Mouse (Mus musculus): ENCODE measurements around the gene Kremen2. TPM values are rescaled to one million over a fixed set of nuclear protein-coding genes. Genes with fewer than 3 reads are reported as not detected.

Gene Kremen2
- polyA plus RNA-seq, 1 experiment from 2014 or later = 0.33 TPM

DNA sequence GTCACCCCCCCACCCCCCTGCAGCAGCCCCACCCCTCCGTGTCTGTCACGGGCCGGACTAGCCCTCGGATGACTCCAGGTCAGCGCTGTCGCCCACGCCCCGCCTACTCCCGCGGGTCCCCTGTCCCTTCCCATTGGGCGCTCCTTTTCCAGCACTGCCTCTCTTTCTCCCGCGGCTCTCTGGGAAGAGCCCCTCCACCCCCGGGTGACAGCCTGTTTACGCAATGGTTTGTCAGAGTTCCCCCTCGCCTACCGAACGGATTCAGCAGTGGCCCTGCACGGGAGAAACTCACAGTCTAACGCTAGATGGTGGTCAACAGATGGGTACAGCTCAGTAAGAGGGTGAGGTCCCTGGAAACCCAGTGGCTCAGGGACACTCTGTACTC, 18.9 kb downstream of the Kremen2 start:
- H3K27me3 ChIP-seq (replicated peaks) = no peaks in the 10 kb centered on the region
- peak overlapping the region; percentile 91 for H3K27ac ChIP-seq (ENCODE audit: poor library complexity, severe bottlenecking)
- no peaks in the 10 kb centered on the region for H3K9me3 ChIP-seq (replicated peaks)
- peak overlapping the region; percentile 72 for H3K4me2 ChIP-seq
- peak overlapping the region; percentile 89 for H3K4me3 ChIP-seq
- peaks cover 8% of the 10 kb centered on the region for H3K4me1 ChIP-seq (replicated peaks)
- ATAC-seq (ENCODE audit: insufficient number of reproducible peaks, low FRiP score) = peak; percentile 93
- no peaks in the 10 kb centered on the region for H3K36me3 ChIP-seq
- H3K9ac ChIP-seq = peak overlapping the region; percentile 87
- under 1% methylated on average over 19 of the region's 20 CpGs for WGBS

DNA sequence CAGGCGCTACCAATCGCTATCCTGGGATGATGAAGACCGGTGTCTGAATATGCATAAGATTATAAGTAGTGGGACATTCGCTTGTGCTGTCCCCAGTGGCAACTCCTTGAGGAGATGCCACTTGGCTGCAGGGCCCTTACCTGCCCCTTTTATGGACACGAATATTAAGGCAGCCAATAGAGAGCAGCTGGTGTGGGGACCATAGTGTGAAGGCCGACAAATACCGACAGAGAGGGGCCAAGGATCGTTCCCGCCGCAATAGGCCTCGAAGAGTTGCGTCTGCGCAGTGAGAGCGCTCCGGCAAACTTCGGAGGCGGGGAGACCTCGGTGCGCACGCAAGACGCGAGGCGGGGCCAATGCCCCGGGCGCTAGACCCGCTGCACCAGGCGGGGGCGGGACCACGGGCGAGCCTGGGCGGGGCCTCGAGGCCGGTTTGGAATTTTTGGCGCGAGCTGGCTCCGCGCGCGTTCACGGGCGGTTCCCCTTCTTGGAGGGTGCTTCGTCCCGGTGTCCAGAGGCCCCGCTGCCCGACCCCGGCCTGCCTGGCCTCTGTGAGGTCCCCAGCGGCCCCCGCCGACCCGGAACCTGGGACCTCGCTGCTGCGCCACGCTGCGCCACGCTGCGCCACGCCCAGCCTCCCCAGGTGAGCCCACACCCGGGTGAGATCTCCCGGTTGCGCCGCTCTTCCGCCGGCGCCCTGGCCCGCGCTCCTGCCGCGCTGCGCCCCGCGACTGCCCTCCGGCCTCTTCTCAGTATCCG, 19.5 kb downstream of the Kremen2 start, which contains the start of gene Pkmyt1:
Gene Pkmyt1, plus strand, starts transcription at position 338 of the 759 bp plus-strand sequence.
- H3K4me3 ChIP-seq = peak within 1 kb of the TSS; percentile 89
- ATAC-seq (ENCODE audit: insufficient number of reproducible peaks, low FRiP score) = peak; percentile 95
- no peaks in the 10 kb centered on the region for H3K9me3 ChIP-seq (replicated peaks)
- peak within 1 kb of the TSS; percentile 87 for H3K9ac ChIP-seq
- peaks cover 3% of the 10 kb centered on the region; the same call in 1 of the 2 replicates for H3K27me3 ChIP-seq (replicated peaks)
- H3K4me1 ChIP-seq (replicated peaks) = peaks cover 8% of the 10 kb centered on the region
- no peaks in the 10 kb centered on the region for H3K36me3 ChIP-seq
- 2% methylated on average over 72 of the region's 73 CpGs for WGBS
- H3K27ac ChIP-seq (ENCODE audit: poor library complexity, severe bottlenecking) = peak within 1 kb of the TSS; percentile 91
- H3K4me2 ChIP-seq = peak within 1 kb of the TSS; percentile 72

DNA sequence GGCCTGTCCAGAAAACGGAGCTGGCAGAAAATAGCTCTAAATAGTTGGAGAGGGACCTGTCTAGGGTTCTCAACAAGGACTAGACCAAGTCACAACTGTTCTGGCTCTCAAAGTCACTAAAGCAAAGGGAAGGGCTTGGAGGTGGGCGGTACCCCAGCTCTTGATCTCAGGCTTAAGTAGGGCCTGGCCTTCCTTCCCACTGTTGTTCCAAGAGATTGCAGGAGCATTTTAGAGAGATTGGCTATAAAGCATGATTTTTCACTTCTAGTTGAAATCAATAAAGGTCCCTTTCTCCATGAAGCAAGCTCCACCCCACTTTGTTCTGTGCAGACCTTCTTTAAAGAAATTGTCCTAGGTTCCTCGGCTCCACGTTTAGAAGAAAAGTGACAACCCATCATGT, 20.2 kb downstream of the Kremen2 start:
- H3K9me3 ChIP-seq (replicated peaks) = no peaks in the 10 kb centered on the region
- H3K4me2 ChIP-seq = peak overlapping the region; percentile 72
- WGBS = 56% methylated on average over 4 of the region's 4 CpGs

DNA sequence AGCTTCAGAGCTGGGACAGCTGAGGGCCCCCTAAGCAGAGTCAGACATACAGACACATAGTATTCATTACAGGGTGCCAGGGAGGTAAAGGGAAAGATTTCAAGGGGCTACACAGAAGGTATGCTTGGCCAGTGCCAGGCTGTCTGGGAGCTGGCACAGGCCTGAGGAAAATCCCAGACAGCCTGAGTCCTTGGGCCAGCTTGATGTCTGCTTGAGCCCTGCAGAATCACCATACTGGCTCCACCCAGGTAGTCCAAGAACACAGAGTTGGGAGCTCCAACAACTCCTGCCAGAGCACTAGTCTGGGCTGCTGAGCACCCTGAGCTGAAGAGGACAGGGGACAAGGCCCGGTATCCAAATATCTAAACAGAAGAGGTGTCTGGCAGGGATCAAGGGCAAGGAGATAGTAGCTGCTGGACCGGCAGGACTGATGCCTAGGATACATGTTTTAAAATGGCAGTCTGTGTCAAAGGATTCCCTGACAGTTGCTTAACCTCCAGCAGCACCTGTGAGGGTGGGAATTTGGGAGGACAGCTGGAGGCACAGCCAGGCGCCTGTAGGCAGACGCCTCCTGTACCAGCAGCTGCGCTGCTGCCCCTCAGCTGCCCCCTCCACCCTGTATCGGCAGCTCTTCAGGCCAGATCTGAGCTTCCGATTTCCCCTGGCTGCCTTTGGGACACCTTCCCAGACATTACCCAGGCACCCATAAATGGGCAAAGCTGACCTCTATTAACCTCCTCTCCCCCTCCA, 23.1 kb downstream of the Kremen2 start, which contains the start of gene 1520401A03Rik:
Gene 1520401A03Rik, minus strand, starts transcription at position 408 of the 750 bp plus-strand sequence.
- H3K4me3 ChIP-seq = no peak within 1 kb of the TSS
- WGBS = 50% methylated on average over 7 of the region's 7 CpGs
- no peak within 1 kb of the TSS for H3K9ac ChIP-seq

More for the DNA sequence above, 20.2 kb downstream of the Kremen2 start:
- H3K4me1 ChIP-seq (replicated peaks) = peaks cover 8% of the 10 kb centered on the region
- peak overlapping the region; percentile 71 for H3K9ac ChIP-seq
- no peaks in the 10 kb centered on the region for H3K36me3 ChIP-seq
- H3K27ac ChIP-seq (ENCODE audit: poor library complexity, severe bottlenecking) = peak overlapping the region; percentile 91; the same call in 1 of the 2 replicates
- peak overlapping the region; percentile 89 for H3K4me3 ChIP-seq
- no peak for ATAC-seq (ENCODE audit: insufficient number of reproducible peaks, low FRiP score)
- H3K27me3 ChIP-seq (replicated peaks) = peaks cover 10% of the 10 kb centered on the region

DNA sequence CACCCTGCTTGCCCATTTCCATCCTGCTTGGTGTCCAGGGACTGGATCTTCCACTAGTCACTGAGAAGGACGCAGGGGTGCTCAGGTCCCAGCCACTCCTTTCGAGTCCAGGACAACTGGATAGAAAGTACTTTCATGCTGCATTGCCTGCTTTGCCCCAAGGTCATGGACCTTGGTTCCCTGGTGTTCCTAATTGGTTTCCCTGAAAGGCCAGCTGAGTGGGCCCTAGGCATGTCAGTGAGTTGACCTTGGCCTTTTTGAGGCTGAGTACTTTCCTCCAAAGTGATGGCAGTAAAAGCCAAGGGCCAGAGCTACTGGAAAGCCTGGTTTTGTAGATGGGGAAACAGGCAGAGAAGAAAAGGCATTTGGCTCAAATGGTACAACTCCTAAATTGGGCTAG, 23.7 kb downstream of the Kremen2 start:
- Histone ChIP-seq H3K9me3 (replicated peaks) (no peaks in the 10 kb centered on the region), H3K9ac (no peak overlapping the region), H3K4me3 (no peak overlapping the region), H3K27ac (ENCODE audit: poor library complexity, severe bottlenecking) (no peak overlapping the region), H3K4me2 (no peak overlapping the region), H3K4me1 (replicated peaks) (peaks cover 5% of the 10 kb centered on the region), H3K27me3 (replicated peaks) (peaks cover 32% of the 10 kb centered on the region), H3K36me3 (no peaks in the 10 kb centered on the region)
- 81% methylated on average over 2 of the region's 2 CpGs for WGBS
- ATAC-seq (ENCODE audit: insufficient number of reproducible peaks, low FRiP score) = no peak

More for the DNA sequence above, 23.1 kb downstream of the Kremen2 start, which contains the start of gene 1520401A03Rik:
- Histone ChIP-seq H3K4me1 (replicated peaks) (peaks cover 8% of the 10 kb centered on the region), H3K4me2 (no peak within 1 kb of the TSS), H3K36me3 (no peaks in the 10 kb centered on the region), H3K27ac (ENCODE audit: poor library complexity, severe bottlenecking) (no peak within 1 kb of the TSS), H3K9me3 (replicated peaks) (no peaks in the 10 kb centered on the region), H3K27me3 (replicated peaks) (peaks cover 32% of the 10 kb centered on the region)
- no peak for ATAC-seq (ENCODE audit: insufficient number of reproducible peaks, low FRiP score)

DNA sequence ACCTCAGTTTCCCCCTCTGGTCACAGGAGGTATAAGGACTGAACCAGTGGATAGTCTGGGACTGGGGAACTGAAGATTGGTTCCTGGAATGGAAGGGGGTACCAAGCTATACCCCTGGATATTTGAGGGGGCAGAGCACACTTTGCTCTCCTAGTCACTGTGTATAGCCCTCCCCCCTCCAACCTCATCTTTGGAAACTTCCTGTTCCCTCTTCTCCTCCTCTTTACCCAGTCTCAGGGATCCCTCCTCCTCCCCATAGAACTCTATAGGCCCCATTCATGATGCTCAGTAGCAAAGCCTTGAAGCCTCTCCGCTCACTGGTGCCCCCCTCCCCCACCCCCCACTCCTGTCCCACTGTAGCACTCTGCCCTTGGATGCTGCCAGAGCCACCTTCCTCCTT, 26.2 kb downstream of the Kremen2 start:
- Histone ChIP-seq H3K27me3 (replicated peaks) (peaks cover 34% of the 10 kb centered on the region), H3K27ac (ENCODE audit: poor library complexity, severe bottlenecking) (no peak overlapping the region), H3K4me1 (replicated peaks) (no peaks in the 10 kb centered on the region), H3K36me3 (no peaks in the 10 kb centered on the region), H3K9me3 (replicated peaks) (no peaks in the 10 kb centered on the region), H3K4me3 (no peak overlapping the region), H3K4me2 (no peak overlapping the region), H3K9ac (no peak overlapping the region)
- no peak for ATAC-seq (ENCODE audit: insufficient number of reproducible peaks, low FRiP score)
- 37% methylated on average over 1 of the region's 1 CpGs for WGBS

DNA sequence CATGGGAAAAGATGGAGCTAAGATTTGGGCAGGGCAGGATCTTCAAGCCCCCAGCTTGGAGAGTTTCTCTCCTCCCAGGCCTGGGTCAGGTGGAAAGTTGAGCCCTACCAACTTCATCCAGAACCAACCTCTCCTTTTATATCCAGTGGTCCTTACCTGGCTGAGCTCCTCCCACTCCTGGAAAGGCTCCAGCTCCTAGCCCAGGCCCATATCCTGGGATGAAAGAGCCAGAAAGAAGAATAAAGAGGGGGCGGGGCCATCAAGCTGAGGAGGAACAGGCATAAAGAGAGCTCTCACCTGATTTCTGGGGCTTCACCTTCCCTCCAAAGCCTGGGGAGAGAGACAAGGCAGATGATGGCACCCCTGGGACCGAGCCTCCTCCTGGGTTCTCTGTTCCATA, 28.6 kb downstream of the Kremen2 start:
- ATAC-seq (ENCODE audit: insufficient number of reproducible peaks, low FRiP score) = no peak
- Histone ChIP-seq H3K4me1 (replicated peaks) (no peaks in the 10 kb centered on the region), H3K27me3 (replicated peaks) (peaks cover 38% of the 10 kb centered on the region), H3K9ac (no peak overlapping the region), H3K4me3 (no peak overlapping the region), H3K4me2 (no peak overlapping the region), H3K36me3 (no peaks in the 10 kb centered on the region), H3K9me3 (replicated peaks) (no peaks in the 10 kb centered on the region), H3K27ac (ENCODE audit: poor library complexity, severe bottlenecking) (no peak overlapping the region)
- 58% methylated on average over 2 of the region's 2 CpGs for whole genome bisulfite sequencing

DNA sequence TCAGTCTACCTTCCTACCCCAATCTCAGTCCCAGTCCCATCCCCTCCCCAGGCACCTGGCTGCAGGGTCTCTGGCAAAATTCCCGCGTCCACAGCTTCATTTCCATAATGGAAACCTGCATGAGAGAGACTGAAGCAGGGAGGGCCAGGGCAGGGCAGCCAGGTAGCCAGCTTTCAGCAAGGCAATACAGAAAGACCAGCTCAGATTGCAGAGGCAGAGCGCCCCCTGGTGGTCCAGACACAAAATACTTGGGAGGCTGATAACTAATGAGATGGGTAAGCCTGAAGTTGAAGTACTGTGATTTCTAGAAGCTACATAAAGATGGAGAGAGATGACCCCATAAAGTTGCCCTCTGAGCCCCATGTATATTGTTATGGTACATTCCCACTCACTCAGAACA, 39.4 kb downstream of the Kremen2 start:
- Histone ChIP-seq H3K9ac (no peak overlapping the region), H3K4me2 (no peak overlapping the region), H3K4me1 (replicated peaks) (no peaks in the 10 kb centered on the region), H3K27me3 (replicated peaks) (peaks cover 63% of the 10 kb centered on the region), H3K36me3 (no peaks in the 10 kb centered on the region), H3K27ac (ENCODE audit: poor library complexity, severe bottlenecking) (no peak overlapping the region), H3K4me3 (no peak overlapping the region), H3K9me3 (replicated peaks) (no peaks in the 10 kb centered on the region)
- 0% methylated on average over 3 of the region's 3 CpGs for WGBS
- ATAC-seq (ENCODE audit: insufficient number of reproducible peaks, low FRiP score) = no peak

DNA sequence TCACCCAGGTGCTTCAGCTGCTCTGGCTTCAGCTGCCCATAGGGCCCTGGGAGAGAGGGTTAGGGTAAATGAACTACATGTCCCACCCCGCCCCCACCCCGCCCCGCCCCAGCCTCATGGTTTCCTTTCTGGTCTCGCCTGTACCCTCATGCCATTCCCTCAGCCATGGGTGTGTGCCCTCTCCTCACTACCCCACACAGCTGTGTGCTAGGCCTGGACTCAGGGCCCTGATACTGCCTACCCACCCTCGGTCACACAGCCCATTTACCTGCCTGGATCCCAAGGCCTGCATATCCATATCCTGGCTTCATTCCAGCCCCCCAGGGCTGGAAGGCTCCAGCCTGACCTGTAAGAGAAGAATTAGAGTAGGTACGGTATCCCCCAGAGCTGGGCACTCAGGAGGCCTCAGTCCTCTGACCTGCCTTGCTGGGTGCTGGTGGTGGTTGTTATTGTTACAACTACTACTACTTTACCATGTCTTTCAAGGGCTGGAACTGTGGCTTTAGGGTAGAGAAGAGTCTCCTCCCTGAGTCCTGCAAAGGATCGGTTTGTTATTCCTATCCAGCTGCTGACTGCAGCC, 40.0 kb downstream of the Kremen2 start:
- Histone ChIP-seq H3K4me2 (no peak overlapping the region), H3K4me3 (no peak overlapping the region), H3K27me3 (replicated peaks) (peaks cover 63% of the 10 kb centered on the region), H3K9ac (no peak overlapping the region), H3K4me1 (replicated peaks) (no peaks in the 10 kb centered on the region), H3K27ac (ENCODE audit: poor library complexity, severe bottlenecking) (no peak overlapping the region), H3K9me3 (replicated peaks) (no peaks in the 10 kb centered on the region), H3K36me3 (no peaks in the 10 kb centered on the region)
- no peak for ATAC-seq (ENCODE audit: insufficient number of reproducible peaks, low FRiP score)
- WGBS = 65% methylated on average over 7 of the region's 7 CpGs

DNA sequence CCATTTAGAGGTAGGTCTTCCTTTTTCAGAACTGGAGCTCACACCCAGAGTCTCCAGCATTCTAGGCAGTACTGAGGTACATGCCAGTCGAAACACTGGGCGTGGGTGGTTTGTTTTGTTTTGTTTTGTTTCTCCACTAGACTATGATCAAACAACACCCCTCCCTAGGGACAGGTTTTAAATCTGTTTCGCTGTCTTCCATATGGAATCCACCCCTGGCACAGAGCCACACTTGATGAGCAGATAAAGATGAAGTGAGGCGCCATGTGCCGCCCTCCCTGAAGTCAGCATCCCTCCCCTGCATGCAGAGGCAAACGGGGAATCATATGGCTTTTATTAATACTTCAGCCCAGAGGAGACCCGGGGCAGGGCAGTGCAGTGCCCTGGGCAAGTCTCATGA, 40.9 kb downstream of the Kremen2 start:
- H3K27me3 ChIP-seq (replicated peaks) = peaks cover 60% of the 10 kb centered on the region
- 55% methylated on average over 7 of the region's 7 CpGs for WGBS
- ATAC-seq (ENCODE audit: insufficient number of reproducible peaks, low FRiP score) = no peak

DNA sequence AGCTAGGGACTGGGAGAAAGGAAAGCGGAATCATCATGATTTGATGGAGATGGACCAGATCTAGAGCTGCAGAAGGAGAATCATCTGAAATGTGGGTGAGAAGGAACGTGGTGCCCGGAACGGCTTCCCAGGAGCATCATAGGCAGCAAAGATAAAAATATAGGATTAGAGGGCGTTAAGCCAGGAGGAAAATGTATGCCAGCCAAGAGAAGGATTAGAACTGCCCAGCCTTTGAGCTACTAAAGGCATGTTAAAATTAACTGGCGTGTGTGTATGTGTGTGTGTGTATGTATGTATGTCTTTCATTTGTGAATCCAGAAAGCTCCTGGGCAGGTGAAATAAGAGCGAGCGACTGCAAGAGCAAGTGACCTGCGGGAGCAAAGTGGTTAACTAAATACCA, 42.3 kb downstream of the Kremen2 start:
- 80% methylated on average over 9 of the region's 9 CpGs for WGBS
- Histone ChIP-seq H3K36me3 (no peaks in the 10 kb centered on the region), H3K27me3 (replicated peaks) (peaks cover 68% of the 10 kb centered on the region), H3K4me3 (no peak overlapping the region), H3K9me3 (replicated peaks) (no peaks in the 10 kb centered on the region), H3K27ac (ENCODE audit: poor library complexity, severe bottlenecking) (no peak overlapping the region), H3K9ac (no peak overlapping the region), H3K4me1 (replicated peaks) (0 out of 2 replicates have a peak, but pooled peaks cover 3% of the 10 kb centered on the region), H3K4me2 (no peak overlapping the region)
- no peak for ATAC-seq (ENCODE audit: insufficient number of reproducible peaks, low FRiP score)

More for the DNA sequence above, 40.9 kb downstream of the Kremen2 start:
- Histone ChIP-seq H3K9ac (no peak overlapping the region), H3K9me3 (replicated peaks) (no peaks in the 10 kb centered on the region), H3K4me3 (no peak overlapping the region), H3K36me3 (no peaks in the 10 kb centered on the region), H3K27ac (ENCODE audit: poor library complexity, severe bottlenecking) (no peak overlapping the region), H3K4me1 (replicated peaks) (no peaks in the 10 kb centered on the region), H3K4me2 (no peak overlapping the region)
